Mouse (Mus musculus) kidney, postnatal 0 days (tissue): ENCODE data around the gene Adprh. TPM values are rescaled to one million over a fixed set of nuclear protein-coding genes. Genes with fewer than 3 reads are reported as not detected.
A peak's percentile ranks its signal among the peaks of the same experiment; 100 is the strongest.

ENCODE experiments used
- ATAC-seq: fragments of 200-750 bp; cut with Nextera tagmentation; replicated peaks from 2 replicates; pipeline ENCODE4 v1.8.0; 2017; ENCODE audit warnings: low read depth, moderate number of reproducible peaks, moderate TSS enrichment, moderate library complexity; ENCODE audit not compliant: low FRiP score
- DNase-seq: peaks from one replicate; pipeline ENCODE4 v3.0.0-alpha.2; 2016; ENCODE audit warnings: low spot score
- H3K27ac ChIP-seq: fragments of 300-500 bp; sonication (generic); 2 replicates; pipeline ENCODE4 v1.5.1; 2014; ENCODE audit warnings: mild to moderate bottlenecking
- H3K27me3 ChIP-seq: fragments of 300-500 bp; sonication (generic); 2 replicates; pipeline ENCODE4 v1.6.1; 2014; ENCODE audit warnings: low read length, mixed read lengths; ENCODE audit not compliant: insufficient read depth
- H3K36me3 ChIP-seq: fragments of 300-500 bp; sonication (generic); 2 replicates; pipeline ENCODE4 v1.6.1; 2014; ENCODE audit warnings: low read length, mixed read lengths; ENCODE audit not compliant: insufficient read depth
- H3K4me1 ChIP-seq: fragments of 300-500 bp; sonication (generic); replicated peaks from 2 replicates; pipeline ENCODE4 v1.6.1; 2014; ENCODE audit warnings: antibody characterized with exemption, low read length, mixed read lengths; ENCODE audit not compliant: insufficient read depth
- H3K4me2 ChIP-seq: fragments of 300-500 bp; sonication (generic); 2 replicates; pipeline ENCODE4 v1.6.1; 2014; ENCODE audit warnings: mild to moderate bottlenecking, low read length, moderate library complexity, mixed read lengths
- H3K4me3 ChIP-seq: fragments of 300-500 bp; sonication (generic); replicated peaks from 2 replicates; pipeline ENCODE4 v1.5.1; 2014; ENCODE audit warnings: low read depth, low read length
- H3K9ac ChIP-seq: fragments of 300-500 bp; sonication (generic); 2 replicates; pipeline ENCODE4 v1.6.1; 2014; ENCODE audit warnings: low read depth, low read length
- H3K9me3 ChIP-seq: fragments of 300-500 bp; sonication (generic); replicated peaks from 2 replicates; pipeline ENCODE4 v1.6.1; 2016; ENCODE audit warnings: low read length, inconsistent platforms, mixed read lengths
- CTCF ChIP-seq: IDR thresholded peaks from 2 replicates; pipeline ENCODE4 v1.5.1; 2016; ENCODE audit warnings: antibody characterized with exemption, low read depth, mild to moderate bottlenecking, moderate library complexity
- WGBS: fragments of 180-500 bp; shearing (Covaris S2); extraction: QIAGEN DNeasy Blood & Tissue Kit; methylation state at CpG from one replicate; pipeline ENCODE4 v1.1.7; 2014; 5-methylcytosine and 5-hydroxymethylcytosine counted together
- polyA plus RNA-seq: library from polyadenylated mRNA; unstranded; fragments of >200 nt; fragmentation: Nextera tagmentation; extraction: Ambion mirVana; gene quantifications from 2 replicates; pipeline ENCODE4 v1.2.1, GENCODE M21; 2015

Adprh gene
- polyA plus RNA-seq, 1 experiment from 2014 or later, result 74.6 TPM

- no peak overlapping the region for H3K9ac ChIP-seq
- H3K4me2 ChIP-seq, result no peak overlapping the region
- no peaks in the 10 kb centered on the region for H3K4me1 ChIP-seq
- H3K9me3 ChIP-seq, result no peaks in the 10 kb centered on the region
- 54% methylated on average over 8 of the region's 8 CpGs for WGBS
- H3K27me3 ChIP-seq, result no peaks in the 10 kb centered on the region
- no peak overlapping the region for H3K27ac ChIP-seq
- ATAC-seq (no peak), DNase-seq (no peak)
- H3K4me3 ChIP-seq, result no peak overlapping the region
- no peak for TF ChIP-seq CTCF
- no peaks in the 10 kb centered on the region for H3K36me3 ChIP-seq
Measured at GRCm38 (mm10) chr16:38461749-38462148, 9.2 kb upstream of the Adprh start.

GRCm38 (mm10) chr16:38459990-38460389 is 7.5 kb upstream of the Adprh start:
- Histone ChIP-seq H3K9me3 (no peaks in the 10 kb centered on the region), H3K27me3 (no peaks in the 10 kb centered on the region), H3K36me3 (no peaks in the 10 kb centered on the region), H3K4me2 (no peak overlapping the region), H3K9ac (no peak overlapping the region), H3K4me3 (no peak overlapping the region), H3K27ac (no peak overlapping the region), H3K4me1 (no peaks in the 10 kb centered on the region)
- ATAC-seq, result no peak
- TF ChIP-seq CTCF, result no peak
- 82% methylated on average over 4 of the region's 4 CpGs for WGBS
- no peak for DNase-seq

GRCm38 (mm10) chr16:38458600-38459280 is 6.2 kb upstream of the Adprh start:
- Histone ChIP-seq H3K36me3 (no peaks in the 10 kb centered on the region), H3K4me3 (no peak overlapping the region), H3K9me3 (no peaks in the 10 kb centered on the region), H3K9ac (no peak overlapping the region), H3K4me1 (no peaks in the 10 kb centered on the region), H3K27me3 (no peaks in the 10 kb centered on the region), H3K27ac (no peak overlapping the region), H3K4me2 (no peak overlapping the region)
- no peak for ATAC-seq
- no peak for TF ChIP-seq CTCF
- 62% methylated on average over 6 of the region's 6 CpGs for WGBS
- DNase-seq, result peak; percentile 43

- no peak overlapping the region for H3K4me2 ChIP-seq
- no peak for TF ChIP-seq CTCF
- H3K9me3 ChIP-seq, result no peaks in the 10 kb centered on the region
- H3K27me3 ChIP-seq, result no peaks in the 10 kb centered on the region
- no peaks in the 10 kb centered on the region for H3K36me3 ChIP-seq
- H3K4me1 ChIP-seq, result no peaks in the 10 kb centered on the region
- H3K4me3 ChIP-seq, result no peak overlapping the region
- DNase-seq, result no peak
- WGBS, result 49% methylated on average over 11 of the region's 11 CpGs
- H3K9ac ChIP-seq, result no peak overlapping the region
- H3K27ac ChIP-seq, result no peak overlapping the region
- ATAC-seq, result no peak
Measured at GRCm38 (mm10) chr16:38456812-38457567, 4.5 kb upstream of the Adprh start.

GRCm38 (mm10) chr16:38455511-38456418 is 3.3 kb upstream of the Adprh start, which contains the start of gene Cd80:
TSS of gene Cd80 (plus strand) at chr16:38455561.
- WGBS, result 70% methylated on average over 17 of the region's 17 CpGs
- Histone ChIP-seq H3K4me2 (no peak within 1 kb of the TSS), H3K27ac (no peak within 1 kb of the TSS), H3K9me3 (no peaks in the 10 kb centered on the region), H3K36me3 (no peaks in the 10 kb centered on the region), H3K4me3 (no peak within 1 kb of the TSS), H3K27me3 (no peaks in the 10 kb centered on the region), H3K9ac (no peak within 1 kb of the TSS), H3K4me1 (0 out of 2 replicates have a peak, but pooled peaks cover 4% of the 10 kb centered on the region)
- DNase-seq, result no peak
- no peak for TF ChIP-seq CTCF
- no peak for ATAC-seq

GRCm38 (mm10) chr16:38454533-38455254 is 2.2 kb upstream of the Adprh start:
- no peak overlapping the region for H3K27ac ChIP-seq
- H3K9me3 ChIP-seq, result no peaks in the 10 kb centered on the region
- H3K36me3 ChIP-seq, result no peaks in the 10 kb centered on the region
- DNase-seq, result no peak
- H3K4me2 ChIP-seq, result no peak overlapping the region
- no peak for ATAC-seq
- H3K4me3 ChIP-seq, result no peak overlapping the region
- H3K27me3 ChIP-seq, result no peaks in the 10 kb centered on the region
- no peak for TF ChIP-seq CTCF
- H3K4me1 ChIP-seq, result 0 out of 2 replicates have a peak, but pooled peaks cover 4% of the 10 kb centered on the region
- WGBS, result 71% methylated on average over 11 of the region's 11 CpGs
- no peak overlapping the region for H3K9ac ChIP-seq
